Mouse (Mus musculus) stomach, embryonic 16.5 days (tissue): ENCODE data around the gene Prr14. TPM values are rescaled to one million over a fixed set of nuclear protein-coding genes. Genes with fewer than 3 reads are reported as not detected.
A peak's percentile ranks its signal among the peaks of the same experiment; 100 is the strongest.
"Not testable (repeated sequence)": the region's sequence is repeated elsewhere in the genome, so short reads cannot be mapped to it uniquely, and the experiment has no call there.

Source experiments
- ATAC-seq: fragments of 200-750 bp; cut with Nextera tagmentation; 2 replicates; pipeline ENCODE4 v1.8.0; 2017; ENCODE audit warnings: moderate number of reproducible peaks, moderate TSS enrichment; ENCODE audit not compliant: insufficient read depth, low FRiP score
- H3K27ac ChIP-seq: fragments of 300-500 bp; sonication (generic); 2 replicates; pipeline ENCODE4 v1.5.1; 2014; ENCODE audit warnings: low read length
- H3K27me3 ChIP-seq: fragments of 300-500 bp; sonication (generic); 2 replicates; pipeline ENCODE4 v1.6.1; 2014; ENCODE audit warnings: low read length, control low read depth, mixed read lengths; ENCODE audit not compliant: control insufficient read depth, insufficient read depth
- H3K36me3 ChIP-seq: fragments of 300-500 bp; sonication (generic); 2 replicates; pipeline ENCODE4 v1.6.1; 2014; ENCODE audit warnings: low read length; ENCODE audit not compliant: control insufficient read depth, insufficient read depth
- H3K4me1 ChIP-seq: fragments of 300-500 bp; sonication (generic); 2 replicates; pipeline ENCODE4 v1.6.1; 2014; ENCODE audit warnings: low read length, control low read depth, mixed read lengths; ENCODE audit not compliant: control insufficient read depth, insufficient read depth
- H3K4me2 ChIP-seq: fragments of 300-500 bp; sonication (generic); 2 replicates; pipeline ENCODE4 v1.6.1; 2014; ENCODE audit warnings: low read depth, low read length, mixed read lengths
- H3K4me3 ChIP-seq: fragments of 300-500 bp; sonication (generic); replicated peaks from 2 replicates; pipeline ENCODE4 v1.5.1; 2014; ENCODE audit warnings: mild to moderate bottlenecking, low read length
- H3K9ac ChIP-seq: fragments of 300-500 bp; sonication (generic); 2 replicates; pipeline ENCODE4 v1.6.1; 2014; ENCODE audit warnings: low read length
- H3K9me3 ChIP-seq: fragments of 300-500 bp; sonication (generic); replicated peaks from 2 replicates; pipeline ENCODE4 v1.6.1; 2016; ENCODE audit warnings: low read length, control low read depth; ENCODE audit not compliant: control insufficient read depth
- WGBS: fragments of 180-500 bp; shearing (Covaris S2); extraction: QIAGEN DNeasy Blood & Tissue Kit; methylation state at CpG from one replicate; pipeline ENCODE4 v1.1.7; 2014; 5-methylcytosine and 5-hydroxymethylcytosine counted together
- polyA plus RNA-seq: library from polyadenylated mRNA; unstranded; fragments of >200 nt; fragmentation: Nextera tagmentation; extraction: Ambion mirVana; gene quantifications from 2 replicates; pipeline ENCODE4 v1.2.1, GENCODE M21; 2015

Prr14 gene
- polyA plus RNA-seq, 1 experiment from 2014 or later = 37.8 TPM

- ATAC-seq = no peak
- peak overlapping the region; percentile 77 for H3K4me3 ChIP-seq
- H3K36me3 ChIP-seq = peaks cover 25% of the 10 kb centered on the region
- WGBS = 44% methylated on average over 4 of the region's 4 CpGs
- H3K9ac ChIP-seq = peak overlapping the region; percentile 91
- peak overlapping the region; percentile 54 for H3K4me2 ChIP-seq
- H3K27me3 ChIP-seq = no peaks in the 10 kb centered on the region
- H3K9me3 ChIP-seq = no peaks in the 10 kb centered on the region
- H3K4me1 ChIP-seq = peaks cover 29% of the 10 kb centered on the region
- H3K27ac ChIP-seq = peak overlapping the region; percentile 99
These were observed 17.4 kb downstream of the Prr14 start for GRCm38 (mm10) chr7:127476855-127477254.

- under 1% methylated on average over 50 of the region's 50 CpGs for WGBS
- Histone ChIP-seq H3K36me3 (peaks cover 25% of the 10 kb centered on the region), H3K27me3 (no peaks in the 10 kb centered on the region), H3K27ac (peak overlapping the region; percentile 99), H3K9me3 (no peaks in the 10 kb centered on the region), H3K4me1 (peaks cover 23% of the 10 kb centered on the region), H3K9ac (peak overlapping the region; percentile 91), H3K4me3 (peak overlapping the region; percentile 77), H3K4me2 (peak overlapping the region; percentile 74)
- peak; percentile 94 for ATAC-seq
These were observed 18.6 kb downstream of the Prr14 start for GRCm38 (mm10) chr7:127477687-127478634.

GRCm38 (mm10) chr7:127478635-127479317, 19.4 kb downstream of the Prr14 start, which contains the start of gene Fbrs:
TSS of gene Fbrs (plus strand) at chr7:127479199.
- no peaks in the 10 kb centered on the region for H3K27me3 ChIP-seq
- peak within 1 kb of the TSS; percentile 99 for H3K27ac ChIP-seq
- H3K9me3 ChIP-seq = no peaks in the 10 kb centered on the region
- peaks cover 23% of the 10 kb centered on the region for H3K4me1 ChIP-seq
- H3K4me2 ChIP-seq = peak within 1 kb of the TSS; percentile 74
- peak within 1 kb of the TSS; percentile 91 for H3K9ac ChIP-seq
- peak; percentile 80 for ATAC-seq
- peak within 1 kb of the TSS; percentile 77 for H3K4me3 ChIP-seq
- under 1% methylated on average over 61 of the region's 62 CpGs for WGBS
- H3K36me3 ChIP-seq = peaks cover 22% of the 10 kb centered on the region

- Histone ChIP-seq H3K36me3 (peaks cover 23% of the 10 kb centered on the region), H3K27me3 (no peaks in the 10 kb centered on the region), H3K9me3 (no peaks in the 10 kb centered on the region), H3K27ac (peak overlapping the region; percentile 99), H3K4me3 (peak overlapping the region; percentile 77), H3K4me1 (peaks cover 23% of the 10 kb centered on the region), H3K9ac (peak overlapping the region; percentile 91), H3K4me2 (peak overlapping the region; percentile 74)
- ATAC-seq = no peak
- 3% methylated on average over 48 of the region's 48 CpGs for WGBS
These were observed 20.2 kb downstream of the Prr14 start for GRCm38 (mm10) chr7:127479318-127480225.

GRCm38 (mm10) chr7:127480321-127480720, 20.9 kb downstream of the Prr14 start:
- peaks cover 23% of the 10 kb centered on the region for H3K4me1 ChIP-seq
- H3K4me2 ChIP-seq = peak overlapping the region; percentile 74
- H3K27ac ChIP-seq = no peak overlapping the region
- WGBS = 46% methylated on average over 2 of the region's 2 CpGs
- ATAC-seq = no peak
- peak overlapping the region; percentile 77 for H3K4me3 ChIP-seq
- peaks cover 25% of the 10 kb centered on the region for H3K36me3 ChIP-seq
- peak overlapping the region; percentile 91 for H3K9ac ChIP-seq
- H3K9me3 ChIP-seq = no peaks in the 10 kb centered on the region
- no peaks in the 10 kb centered on the region for H3K27me3 ChIP-seq

- no peak overlapping the region for H3K9ac ChIP-seq
- H3K9me3 ChIP-seq = no peaks in the 10 kb centered on the region
- peaks cover 7% of the 10 kb centered on the region; the same call in 1 of the 2 replicates for H3K4me1 ChIP-seq
- H3K4me2 ChIP-seq = no peak overlapping the region
- H3K4me3 ChIP-seq = no peak overlapping the region
- 85% methylated on average over 5 of the region's 5 CpGs for WGBS
- ATAC-seq = no peak
- peaks cover 35% of the 10 kb centered on the region for H3K36me3 ChIP-seq
- no peaks in the 10 kb centered on the region for H3K27me3 ChIP-seq
- no peak overlapping the region for H3K27ac ChIP-seq
These were observed 26.0 kb downstream of the Prr14 start for GRCm38 (mm10) chr7:127485416-127485815.

- not testable (repeated sequence) for ATAC-seq
- 87% methylated on average over 4 of the region's 5 CpGs for WGBS
- H3K36me3 ChIP-seq = peaks cover 38% of the 10 kb centered on the region
These were observed 29.0 kb downstream of the Prr14 start for GRCm38 (mm10) chr7:127488364-127488763.

GRCm38 (mm10) chr7:127489982-127490381, 30.6 kb downstream of the Prr14 start:
- no peak overlapping the region for H3K4me2 ChIP-seq
- ATAC-seq = no peak
- H3K9me3 ChIP-seq = no peaks in the 10 kb centered on the region
- H3K27ac ChIP-seq = no peak overlapping the region
- peaks cover 30% of the 10 kb centered on the region for H3K36me3 ChIP-seq
- H3K4me1 ChIP-seq = no peaks in the 10 kb centered on the region
- no peak overlapping the region for H3K9ac ChIP-seq
- no peaks in the 10 kb centered on the region for H3K27me3 ChIP-seq
- H3K4me3 ChIP-seq = no peak overlapping the region
- 89% methylated on average over 7 of the region's 7 CpGs for WGBS

More at GRCm38 (mm10) chr7:127488364-127488763, 29.0 kb downstream of the Prr14 start:
- H3K27me3 ChIP-seq, H3K4me3 ChIP-seq, H3K4me1 ChIP-seq, H3K9me3 ChIP-seq, H3K4me2 ChIP-seq, H3K9ac ChIP-seq, H3K27ac ChIP-seq: not testable (repeated sequence)
